Mouse (Mus musculus) embryonic facial prominence, embryonic 14.5 days (tissue): ENCODE results near the gene Tex44. TPM values are rescaled to one million over a fixed set of nuclear protein-coding genes. Genes with fewer than 3 reads are reported as not detected.
"Not testable (repeated sequence)": the region's sequence is repeated elsewhere in the genome, so short reads cannot be mapped to it uniquely, and the experiment has no call there.

Experiments
- ATAC-seq: fragments of 200-750 bp; cut with Nextera tagmentation; 2 replicates; pipeline ENCODE4 v1.8.0; 2017; ENCODE audit warnings: low read depth, moderate number of reproducible peaks, moderate TSS enrichment
- DNase-seq: peaks from one replicate; pipeline ENCODE4 v3.0.0-alpha.2; 2015; ENCODE audit warnings: low spot score
- H3K27ac ChIP-seq: fragments of 300-500 bp; sonication (generic); replicated peaks from 2 replicates; pipeline ENCODE4 v1.5.1; 2014; ENCODE audit warnings: low read depth, mild to moderate bottlenecking, low read length, moderate library complexity
- H3K27me3 ChIP-seq: fragments of 300-500 bp; sonication (generic); replicated peaks from 2 replicates; pipeline ENCODE4 v1.6.1; 2014; ENCODE audit warnings: low read length; ENCODE audit not compliant: control insufficient read depth, insufficient read depth
- H3K36me3 ChIP-seq: fragments of 300-500 bp; sonication (generic); 2 replicates; pipeline ENCODE4 v1.6.1; 2014; ENCODE audit warnings: low read length, mixed read lengths; ENCODE audit not compliant: control insufficient read depth, insufficient read depth
- H3K4me1 ChIP-seq: fragments of 300-500 bp; sonication (generic); 2 replicates; pipeline ENCODE4 v1.6.1; 2014; ENCODE audit warnings: antibody characterized with exemption, low read length; ENCODE audit not compliant: control insufficient read depth, insufficient read depth
- H3K4me2 ChIP-seq: fragments of 300-500 bp; sonication (generic); 2 replicates; pipeline ENCODE4 v1.6.1; 2014; ENCODE audit warnings: low read depth, mild to moderate bottlenecking, low read length, moderate library complexity, mixed read lengths
- H3K4me3 ChIP-seq: fragments of 300-500 bp; sonication (generic); 2 replicates; pipeline ENCODE4 v1.5.1; 2014; ENCODE audit warnings: low read depth, mild to moderate bottlenecking, low read length
- H3K9ac ChIP-seq: fragments of 300-500 bp; sonication (generic); 2 replicates; pipeline ENCODE4 v1.6.1; 2014; ENCODE audit warnings: low read depth, mild to moderate bottlenecking, low read length, moderate library complexity, mixed read lengths
- H3K9me3 ChIP-seq: fragments of 300-500 bp; sonication (generic); 2 replicates; pipeline ENCODE4 v1.6.1; 2016; ENCODE audit warnings: low read length; ENCODE audit not compliant: control insufficient read depth
- WGBS: fragments of 180-500 bp; shearing (Covaris S2); extraction: QIAGEN DNeasy Blood & Tissue Kit; methylation state at CpG from one replicate; pipeline ENCODE4 v1.1.7; 2014; 5-methylcytosine and 5-hydroxymethylcytosine counted together
- polyA plus RNA-seq: library from polyadenylated mRNA; unstranded; fragments of >200 nt; fragmentation: Nextera tagmentation; extraction: Ambion mirVana; gene quantifications from 2 replicates; pipeline ENCODE4 v1.2.1, GENCODE M21; 2014

Gene Tex44
- polyA plus RNA-seq, 1 experiment from 2014 or later, result not detected

DNA sequence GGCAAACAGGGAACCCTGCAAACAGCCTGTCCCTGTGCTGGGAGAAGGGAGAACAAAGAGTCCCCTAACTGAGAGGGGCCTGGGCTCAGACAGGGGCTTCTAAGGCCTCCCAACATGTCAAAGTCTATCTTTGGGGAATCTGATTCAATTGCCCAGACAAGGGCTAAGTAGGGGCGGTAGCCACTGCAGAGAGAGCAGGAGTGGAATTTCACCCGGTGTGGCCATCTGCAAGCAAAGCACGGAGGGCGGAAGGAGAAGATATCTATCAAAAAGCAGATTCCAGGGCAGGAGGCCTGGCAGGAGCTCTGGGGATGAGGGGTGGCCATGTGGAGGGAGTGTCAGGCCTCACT is 38.7 kb downstream of the Tex44 start:
- no peaks in the 10 kb centered on the region for H3K27me3 ChIP-seq
- H3K4me1 ChIP-seq, result peaks cover 15% of the 10 kb centered on the region
- no peaks in the 10 kb centered on the region for H3K36me3 ChIP-seq
- 0 out of 2 replicates have a peak overlapping the region, but pooled peaks have one; percentile 0 for H3K9ac ChIP-seq
- peak; percentile 79 for ATAC-seq
- no peak for DNase-seq
- H3K9me3 ChIP-seq, result 0 out of 2 replicates have a peak, but pooled peaks cover 3% of the 10 kb centered on the region
- peak overlapping the region; percentile 95 for H3K27ac ChIP-seq
- 4% methylated on average over 4 of the region's 4 CpGs for WGBS
- no peak overlapping the region for H3K4me3 ChIP-seq
- no peak overlapping the region for H3K4me2 ChIP-seq

DNA sequence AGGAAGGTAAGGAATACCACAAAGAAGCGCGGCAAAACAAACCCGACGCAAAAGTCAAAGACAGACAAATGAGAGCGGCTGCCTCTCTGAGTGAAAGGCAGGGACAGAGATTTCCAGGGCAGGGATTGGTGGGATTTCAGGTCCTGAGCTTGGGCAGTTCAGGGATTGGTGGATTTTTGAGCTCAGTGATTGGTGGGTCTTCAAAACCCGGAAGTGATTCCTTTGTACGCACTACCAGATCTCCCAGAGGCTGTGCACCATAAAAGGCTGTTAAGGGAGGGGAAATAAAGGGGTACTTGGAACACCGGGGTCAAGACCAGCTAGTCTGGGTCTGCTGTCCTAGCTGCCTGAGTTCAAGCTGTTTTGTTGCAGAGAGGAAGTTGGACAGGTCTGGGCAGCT is 41.3 kb downstream of the Tex44 start:
- 87% methylated on average over 8 of the region's 8 CpGs for WGBS
- no peak overlapping the region for H3K4me3 ChIP-seq
- no peak for DNase-seq

DNA sequence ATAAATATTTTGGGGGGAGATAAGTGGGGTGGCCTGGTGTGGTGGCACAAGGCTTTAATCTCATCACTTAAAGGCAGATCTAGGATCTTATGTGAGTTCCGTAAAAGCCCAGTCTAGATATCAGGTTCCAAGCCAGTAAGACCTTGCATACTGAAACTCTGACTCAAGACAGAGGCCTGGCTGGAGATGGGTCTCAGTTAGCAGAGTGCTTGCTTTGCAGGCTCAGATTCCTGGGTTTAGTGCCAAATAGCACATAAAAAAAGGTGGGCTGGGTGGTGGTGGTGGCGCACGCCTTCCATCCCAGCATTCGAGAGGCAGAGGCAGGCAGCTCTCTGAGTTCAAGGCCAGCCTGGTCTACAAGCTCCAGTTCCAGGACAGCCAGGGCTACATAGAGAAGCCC is 43.7 kb downstream of the Tex44 start:
- 0 out of 2 replicates have a peak overlapping the region, but pooled peaks have one; percentile 28 for H3K27ac ChIP-seq
- no peak overlapping the region for H3K4me3 ChIP-seq
- H3K9ac ChIP-seq, result no peak overlapping the region
- peaks cover 22% of the 10 kb centered on the region for H3K4me1 ChIP-seq
- H3K4me2 ChIP-seq, result no peak overlapping the region
- ATAC-seq, result no peak
- 0 out of 2 replicates have a peak, but pooled peaks cover 3% of the 10 kb centered on the region for H3K9me3 ChIP-seq
- no peaks in the 10 kb centered on the region for H3K27me3 ChIP-seq
- H3K36me3 ChIP-seq, result no peaks in the 10 kb centered on the region
- 91% methylated on average over 4 of the region's 4 CpGs for WGBS
- no peak for DNase-seq

More for the DNA sequence above, 41.3 kb downstream of the Tex44 start:
- no peak for ATAC-seq
- Histone ChIP-seq H3K27ac (no peak overlapping the region), H3K9ac (no peak overlapping the region), H3K4me1 (peaks cover 24% of the 10 kb centered on the region), H3K4me2 (no peak overlapping the region), H3K36me3 (no peaks in the 10 kb centered on the region), H3K27me3 (no peaks in the 10 kb centered on the region), H3K9me3 (0 out of 2 replicates have a peak, but pooled peaks cover 3% of the 10 kb centered on the region)

DNA sequence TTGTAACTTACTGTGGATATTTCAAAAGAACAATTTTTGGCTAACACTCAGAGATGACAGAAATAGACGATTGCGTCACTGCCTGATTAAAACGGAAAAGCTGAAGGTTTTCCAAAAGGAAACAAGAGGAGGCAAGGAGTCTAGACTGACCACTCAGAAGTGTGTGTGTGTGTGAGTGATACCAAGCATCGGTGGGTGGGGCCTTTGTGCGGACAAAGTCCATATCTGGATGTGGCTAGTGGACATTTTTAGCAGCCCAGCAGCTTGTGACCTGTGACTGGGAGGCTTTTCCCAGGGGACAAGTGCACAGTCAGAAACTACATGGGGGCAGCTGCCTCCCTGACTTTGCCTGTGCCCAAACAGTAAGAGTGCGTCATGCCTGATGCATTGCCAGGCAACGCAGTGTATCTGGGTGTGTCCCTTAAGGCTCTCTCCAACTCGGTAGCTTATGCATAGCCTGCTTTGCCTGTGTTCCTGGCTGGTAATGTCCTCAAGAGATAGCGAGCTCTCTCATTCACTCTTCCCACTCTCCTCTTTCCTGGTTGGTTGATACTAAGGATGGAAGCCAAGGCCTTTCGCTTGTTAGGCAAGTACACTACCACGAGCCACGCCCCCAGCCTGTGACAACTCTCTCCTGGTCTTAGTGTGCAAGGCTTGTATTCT is 44.5 kb downstream of the Tex44 start:
- 0 out of 2 replicates have a peak, but pooled peaks cover 3% of the 10 kb centered on the region for H3K9me3 ChIP-seq
- H3K36me3 ChIP-seq, result no peaks in the 10 kb centered on the region
- DNase-seq (peak; percentile 72), ATAC-seq (peak; percentile 41; the same call in 1 of the 2 replicates)
- H3K27me3 ChIP-seq, result no peaks in the 10 kb centered on the region
- no peak overlapping the region for H3K9ac ChIP-seq
- H3K4me1 ChIP-seq, result peaks cover 16% of the 10 kb centered on the region
- 68% methylated on average over 12 of the region's 12 CpGs for WGBS
- no peak overlapping the region for H3K4me3 ChIP-seq
- peak overlapping the region; percentile 97 for H3K27ac ChIP-seq
- H3K4me2 ChIP-seq, result no peak overlapping the region

DNA sequence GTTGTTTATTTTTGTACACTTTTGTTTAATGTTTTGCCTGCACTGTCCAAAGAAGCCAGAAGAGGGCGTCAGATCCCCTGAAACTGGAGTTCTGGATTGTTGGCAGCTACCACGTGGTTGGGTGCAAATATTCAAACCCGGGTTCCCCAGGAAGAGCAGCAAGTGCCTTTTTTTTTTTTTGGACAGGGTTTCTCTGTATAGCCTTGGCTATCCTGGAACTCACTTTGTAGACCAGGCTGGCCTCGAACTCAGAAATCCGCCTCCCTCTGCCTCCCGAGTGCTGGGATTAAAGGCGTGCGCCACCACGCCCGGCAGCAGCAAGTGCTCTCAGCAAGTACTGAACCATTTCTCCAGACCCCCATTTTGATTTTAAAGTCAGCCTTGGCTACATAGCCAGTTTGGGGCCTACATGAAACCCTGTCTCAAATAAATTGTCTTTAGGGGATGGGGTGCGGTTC is 45.4 kb downstream of the Tex44 start:
- not testable (repeated sequence) for H3K27me3 ChIP-seq, H3K4me3 ChIP-seq, H3K9me3 ChIP-seq, DNase-seq, H3K9ac ChIP-seq, ATAC-seq, H3K36me3 ChIP-seq
- Histone ChIP-seq H3K4me2 (peak overlapping the region; percentile 52; the same call in 1 of the 2 replicates), H3K4me1 (peaks cover 16% of the 10 kb centered on the region), H3K27ac (peak overlapping the region; percentile 97)
- WGBS, result 74% methylated on average over 11 of the region's 11 CpGs

DNA sequence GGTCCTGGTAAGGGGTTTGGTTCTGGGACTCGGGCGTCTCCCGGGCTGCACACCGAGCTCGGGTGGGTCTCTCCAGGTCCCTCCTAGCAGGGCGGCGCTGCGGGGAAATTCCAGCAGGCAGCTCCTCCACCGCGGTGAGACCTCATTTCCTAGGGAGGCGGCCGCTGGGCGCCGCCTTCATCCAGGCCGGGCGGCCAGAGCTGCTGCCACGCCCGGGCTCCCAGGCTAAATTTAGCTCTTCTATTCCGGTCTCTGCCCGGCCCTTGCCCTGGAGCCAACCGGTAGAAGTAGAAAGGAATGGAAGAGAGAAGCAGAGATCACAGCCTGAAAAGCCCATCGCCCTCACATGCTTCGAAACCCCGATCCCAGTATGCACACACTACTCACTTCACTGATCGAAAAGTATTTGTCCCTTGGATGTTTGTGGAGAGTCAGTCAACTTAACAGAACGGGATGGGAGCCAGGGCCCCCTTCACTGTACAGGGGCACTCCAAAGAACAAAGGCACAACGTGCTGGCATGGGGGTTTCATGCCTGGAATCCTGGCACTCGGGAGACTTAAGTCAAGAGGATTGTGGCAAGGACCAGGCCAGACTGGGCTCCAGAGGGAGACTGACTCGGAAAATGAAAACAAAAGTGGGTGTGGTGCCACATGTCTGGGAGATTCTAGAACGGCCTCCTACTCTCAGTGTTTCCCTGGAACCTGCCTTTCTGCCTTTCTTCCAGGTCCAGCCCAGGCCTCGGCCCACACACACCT is 46.2 kb downstream of the Tex44 start:
- Histone ChIP-seq H3K9ac (peak overlapping the region; percentile 60), H3K36me3 (no peaks in the 10 kb centered on the region), H3K4me3 (peak overlapping the region; percentile 18), H3K4me1 (peaks cover 16% of the 10 kb centered on the region), H3K9me3 (no peaks in the 10 kb centered on the region), H3K27me3 (no peaks in the 10 kb centered on the region), H3K4me2 (peak overlapping the region; percentile 52), H3K27ac (peak overlapping the region; percentile 97)
- ATAC-seq (peak; percentile 84), DNase-seq (peak; percentile 89)
- 12% methylated on average over 30 of the region's 31 CpGs for WGBS

DNA sequence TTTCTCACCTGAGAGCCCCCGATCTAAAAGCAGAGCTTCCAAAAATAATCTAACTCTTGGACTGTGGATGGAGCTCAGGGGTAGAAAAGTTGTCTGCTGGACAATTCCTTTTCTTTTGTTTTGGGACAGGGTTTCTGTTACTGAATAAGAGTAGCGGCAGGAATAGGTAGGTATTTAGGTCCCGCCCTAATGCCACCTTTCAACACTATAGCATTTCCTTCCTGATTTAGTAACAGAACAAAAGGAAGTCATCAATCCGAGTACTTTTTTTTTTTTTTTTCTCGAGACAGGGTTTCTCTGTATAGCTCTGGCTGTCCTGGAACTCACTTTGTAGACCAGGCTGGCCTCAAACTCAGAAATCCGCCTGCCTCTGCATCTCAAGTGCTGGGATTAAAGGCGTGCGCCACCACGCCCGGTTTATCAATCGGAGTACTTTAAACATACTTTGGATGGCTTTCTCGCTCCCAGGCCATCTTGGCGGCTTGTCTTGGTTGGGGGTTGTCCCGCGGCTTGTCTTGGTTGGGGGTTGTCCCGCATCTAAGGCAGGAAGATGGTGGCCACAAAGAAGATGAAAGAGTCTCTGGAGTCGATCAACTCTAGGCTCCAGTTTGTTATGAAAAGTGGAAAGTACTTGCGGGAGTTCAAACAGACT is 47.1 kb downstream of the Tex44 start:
- WGBS, result 87% methylated on average over 18 of the region's 18 CpGs
- H3K27me3 ChIP-seq, result no peaks in the 10 kb centered on the region
- no peaks in the 10 kb centered on the region for H3K36me3 ChIP-seq
- H3K9ac ChIP-seq, result peak overlapping the region; percentile 60
- peaks cover 16% of the 10 kb centered on the region for H3K4me1 ChIP-seq
- no peak overlapping the region for H3K4me2 ChIP-seq
- DNase-seq (no peak), ATAC-seq (no peak)
- peak overlapping the region; percentile 97 for H3K27ac ChIP-seq
- H3K9me3 ChIP-seq, result no peaks in the 10 kb centered on the region
- no peak overlapping the region for H3K4me3 ChIP-seq
